Mouse (Mus musculus): Measurements from ENCODE around the gene Lipo1. TPM values are rescaled to one million over a fixed set of nuclear protein-coding genes. Genes with fewer than 3 reads are reported as not detected.
A peak's percentile ranks its signal among the peaks of the same experiment; 100 is the strongest.
"Not testable (repeated sequence)": the region's sequence is repeated elsewhere in the genome, so short reads cannot be mapped to it uniquely, and the experiment has no call there.

Gene Lipo1
- polyA plus RNA-seq (2017; shearing (Covaris generic)): not detected

DNA sequence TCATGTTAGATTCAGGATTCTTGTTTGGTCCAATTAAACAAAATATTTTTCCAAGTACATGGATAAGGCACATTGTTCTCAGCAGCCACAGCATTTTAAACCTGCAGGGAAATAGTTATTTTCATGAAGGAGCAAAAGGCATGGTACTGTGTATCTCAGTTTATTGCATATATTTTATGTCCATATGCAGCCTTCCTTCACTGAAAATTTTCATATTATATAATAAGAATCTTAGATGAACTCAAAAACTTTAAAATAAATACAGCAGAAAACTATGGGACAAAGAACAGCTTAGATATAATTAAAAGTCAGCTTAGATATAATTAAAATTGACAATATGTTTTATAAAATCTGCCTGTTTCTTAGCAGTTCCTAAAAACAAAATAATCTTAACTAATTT is at the start of gene Lipo1:
TSS of gene Lipo1 (minus strand) at position 101 of the 400 bp plus-strand sequence.
- not testable (repeated sequence) for ATAC-seq

DNA sequence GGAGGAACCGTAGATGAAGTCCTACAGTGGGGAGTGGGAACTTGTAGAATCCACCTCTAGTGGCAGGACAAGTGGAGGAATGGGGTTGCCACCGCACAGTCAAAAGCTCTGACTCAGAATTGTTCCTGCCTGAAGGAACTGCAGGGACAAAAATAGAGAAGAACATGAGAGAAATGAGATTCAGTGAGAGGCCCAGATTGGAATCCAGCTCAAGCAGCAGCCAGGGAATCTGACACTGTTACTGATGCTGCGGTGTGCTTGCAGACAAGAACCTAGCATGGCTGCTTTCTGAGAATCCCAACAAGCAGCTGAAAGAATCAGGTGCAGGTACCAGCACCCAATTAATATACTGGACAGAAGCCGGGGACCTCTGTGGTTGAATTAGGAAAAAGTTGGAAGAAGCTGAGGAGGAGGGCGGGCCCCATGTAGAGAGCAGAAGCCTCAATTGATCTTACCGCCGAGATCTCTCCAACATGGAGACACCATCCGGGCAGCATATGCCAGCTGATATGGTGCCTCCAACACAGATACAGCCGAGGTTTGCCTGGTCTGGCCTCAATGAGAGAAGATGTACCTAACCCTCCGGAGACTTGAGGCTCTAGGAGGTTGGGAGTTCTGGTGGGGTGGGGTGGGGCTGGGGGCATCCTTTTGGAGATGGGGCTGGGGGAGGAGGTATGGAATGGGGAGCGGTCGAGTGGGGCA is 532 bp downstream of the Lipo1 start:
- ATAC-seq: no peak

DNA sequence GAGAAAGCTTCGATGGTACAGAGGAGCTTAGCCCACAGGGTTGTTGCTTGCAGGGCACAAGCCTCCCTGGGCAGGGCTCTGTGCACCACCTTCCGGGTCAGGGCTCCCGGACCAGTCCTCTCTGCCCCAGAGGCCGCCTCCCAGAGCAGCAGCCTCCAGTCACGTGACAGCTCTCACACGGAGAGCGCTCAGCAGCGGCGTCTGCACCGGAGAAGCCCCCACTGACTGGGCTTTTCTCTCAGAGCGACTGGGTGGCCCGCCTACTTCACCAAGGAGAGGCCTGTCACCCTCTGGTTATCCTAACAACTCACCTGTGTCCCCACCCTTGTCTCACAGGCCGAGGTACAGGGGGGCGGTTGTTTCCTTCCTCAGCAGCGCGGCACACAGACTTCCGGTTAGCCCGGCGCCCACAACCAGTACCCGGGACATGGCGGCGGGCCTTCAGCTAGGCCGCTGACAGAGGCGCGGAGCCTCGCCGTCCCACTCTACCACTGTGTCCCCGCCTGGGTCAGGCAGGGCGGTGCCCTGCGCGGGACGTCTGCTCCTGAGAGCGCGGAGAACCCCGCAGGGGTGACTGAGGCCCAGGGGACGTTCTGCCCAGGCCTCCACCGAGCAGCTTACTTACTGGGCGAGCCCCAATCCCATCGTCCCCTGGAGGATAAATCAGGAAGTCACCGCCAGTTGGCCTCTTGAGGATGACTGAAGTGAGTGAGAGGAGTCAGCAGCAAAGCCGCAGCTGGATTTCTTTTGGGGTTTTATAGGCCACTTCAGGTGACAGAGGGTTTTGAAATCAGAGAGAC is 25.8 kb downstream of the Lipo1 start, which contains the start of gene Lipo3:
TSS of gene Lipo3 (minus strand) at position 665 of the 800 bp plus-strand sequence.
- peak; percentile 71 for ATAC-seq

DNA sequence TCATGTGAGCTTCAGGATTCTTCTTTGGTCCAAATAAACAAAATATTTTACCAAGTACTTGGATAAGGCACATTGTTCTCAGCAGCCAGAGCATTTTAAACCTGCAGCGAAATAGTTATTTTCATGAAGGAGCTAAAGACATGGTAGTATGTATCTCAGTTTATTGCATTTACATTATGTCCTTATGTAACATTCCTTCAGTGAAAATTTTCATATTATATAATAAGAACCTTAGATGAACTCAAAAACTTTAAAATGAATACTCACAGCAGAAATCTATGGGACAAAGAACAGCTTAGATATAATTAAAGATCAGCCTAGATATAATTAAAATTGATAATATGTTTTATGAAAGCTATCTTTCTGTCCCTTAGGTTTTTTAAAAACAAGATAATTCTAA is 36.0 kb downstream of the Lipo1 start, which contains the start of gene Lipo2:
TSS of gene Lipo2 (minus strand) at position 101 of the 400 bp plus-strand sequence.
- ATAC-seq: not testable (repeated sequence)

Other genes with a start within 250 kb of the Lipo1 start
- gene Gm8978, start 162.2 kb downstream of the Lipo1 start, polyA plus RNA-seq (2017; shearing (Covaris generic)): not detected
- gene Lipo2, start 36.1 kb downstream of the Lipo1 start, polyA plus RNA-seq (2017; shearing (Covaris generic)): not detected
- 10 to 100 TPM in 1 of 3 experiments, 1 to 10 TPM in 2; 6.8 to 11.2 (median 7.5) TPM for gene Lipo3, start 25.5 kb downstream of the Lipo1 start, polyA plus RNA-seq (2017; shearing (Covaris generic))
- gene Lipf, start 173.7 kb upstream of the Lipo1 start, polyA plus RNA-seq (2017; shearing (Covaris generic)): not detected
- not detected for gene Lipk, start 220.8 kb upstream of the Lipo1 start, polyA plus RNA-seq (2017; shearing (Covaris generic))